Mouse (Mus musculus): ENCODE results near the gene Zwilch.

- TF ChIP-seq GATA1 (IDR thresholded peaks at IDR 0.05; ENCODE audit: borderline replicate concordance, low read length) (no peak), FLI1 (IDR thresholded peaks at IDR 0.05; ENCODE audit: low read length) (no peak)
Observed at GRCm38 (mm10) chr9:64174341-64174740, 1.4 kb upstream of the Zwilch start.
